In genomic region chr17:32321390-32321734, GRCm38 (mm10) we compare ENCODE assay signal across 8 mouse cellular contexts. TPM values are rescaled to one million over a fixed set of nuclear protein-coding genes. Genes with fewer than 3 reads are reported as not detected.
DNase-seq lines count a peak whose midpoint lies in the region; ATAC-seq and TF ChIP-seq lines count a peak whose summit lies in the region.

No protein-coding gene starts in this region.

- no peaks in the 10 kb centered on the region for H3K9me3 ChIP-seq in hindbrain, embryonic 16.5 days (ENCODE audit: control insufficient read depth, low read length)
- no peaks in the 10 kb centered on the region for H3K9me3 ChIP-seq in midbrain, embryonic 16.5 days (replicated peaks; ENCODE audit: control insufficient read depth, low read length, poor library complexity, severe bottlenecking)

- DNase-seq in kidney, adult 2 months, result no peak
- DNase-seq in kidney, adult 8-10 months, result no peak
- no peak for DNase-seq in brain, embryonic 14.5 days (ENCODE audit: low read depth)
- DNase-seq in left cerebral cortex, postnatal 10 days (ENCODE audit: extremely low spot score in 1 of 2, low spot score in 2 of 2), result no peak
- DNase-seq in layer of hippocampus, adult 8-10 months (ENCODE audit: low spot score in 2 of 2), result no peak
- DNase-seq in cerebellum, adult 11-12 months, result no peak

- peak; percentile 77 for ATAC-seq in hindbrain, embryonic 16.5 days
- no peak; the same call in 1 of the 2 replicates for ATAC-seq in midbrain, embryonic 16.5 days

- H3K36me3 ChIP-seq in kidney, adult 2 months (ENCODE audit: control insufficient read depth, insufficient read depth, low read length), result no peaks in the 10 kb centered on the region; the same call in 1 of the 2 replicates
- peaks cover 15% of the 10 kb centered on the region for H3K36me3 ChIP-seq in hindbrain, embryonic 16.5 days (ENCODE audit: control insufficient read depth, insufficient read depth, low read length)
- peaks cover 12% of the 10 kb centered on the region for H3K36me3 ChIP-seq in midbrain, embryonic 16.5 days (ENCODE audit: control insufficient read depth, insufficient read depth, low read length)

- peak overlapping the region; percentile 74 for H3K4me3 ChIP-seq in kidney, adult 2 months (ENCODE audit: insufficient read depth, low read depth, low read length)
- peak overlapping the region; percentile 78 for H3K4me3 ChIP-seq in hindbrain, embryonic 16.5 days (ENCODE audit: low read length)
- peak overlapping the region; percentile 71 for H3K4me3 ChIP-seq in midbrain, embryonic 16.5 days (ENCODE audit: low read depth, low read length)

- no peak for TF ChIP-seq POLR2A in kidney, adult 2 months (IDR thresholded peaks at IDR 0.05; ENCODE audit: low read depth, low read length)
- peak; percentile 75; the same call in 1 of the 2 replicates for TF ChIP-seq POLR2A in brain, embryonic 14.5 days (IDR thresholded peaks at IDR 0.05; ENCODE audit: borderline replicate concordance, extremely low read depth, insufficient read depth, insufficient read length, poor library complexity, severe bottlenecking)

- peak overlapping the region; percentile 78 for H3K9ac ChIP-seq in hindbrain, embryonic 16.5 days (ENCODE audit: low read depth, low read length)
- H3K9ac ChIP-seq in midbrain, embryonic 16.5 days (ENCODE audit: low read depth, low read length), result peak overlapping the region; percentile 82

- intact Hi-C loops in left cerebral cortex, postnatal 10 days (cut with DNase I), result no loop called here

- no peak for TF ChIP-seq CTCF in kidney, adult 2 months (conservative IDR thresholded peaks at IDR 0.05; ENCODE audit: insufficient read depth, insufficient read length, low read depth, low read length)
- TF ChIP-seq CTCF in brain, embryonic 14.5 days (IDR thresholded peaks at IDR 0.05; ENCODE audit: borderline replicate concordance, extremely low read depth, insufficient read depth, insufficient read length), result 0 out of 2 replicates have a peak, but pooled peaks have one; percentile 6

- 1% methylated on average over 23 of the region's 23 CpGs for WGBS in kidney, adult 2 months
- 0% methylated on average over 12 of the region's 23 CpGs for WGBS in hindbrain, embryonic 16.5 days
- under 1% methylated on average over 23 of the region's 23 CpGs for WGBS in midbrain, embryonic 16.5 days

- no peaks in the 10 kb centered on the region for H3K27me3 ChIP-seq in kidney, adult 2 months (replicated peaks; ENCODE audit: control insufficient read depth, insufficient read depth, low read length)
- no peaks in the 10 kb centered on the region for H3K27me3 ChIP-seq in hindbrain, embryonic 16.5 days (replicated peaks; ENCODE audit: control insufficient read depth, insufficient read depth, low read length)
- H3K27me3 ChIP-seq in midbrain, embryonic 16.5 days (ENCODE audit: control insufficient read depth, insufficient read depth, low read depth, low read length), result no peaks in the 10 kb centered on the region

- H3K27ac ChIP-seq in kidney, adult 2 months (ENCODE audit: insufficient read depth, low read depth, low read length), result peak overlapping the region; percentile 63
- H3K27ac ChIP-seq in hindbrain, embryonic 16.5 days (ENCODE audit: low read depth, low read length), result peak overlapping the region; percentile 82
- peak overlapping the region; percentile 96 for H3K27ac ChIP-seq in midbrain, embryonic 16.5 days (ENCODE audit: low read length)

- no peaks in the 10 kb centered on the region; the same call in 1 of the 2 replicates for H3K4me1 ChIP-seq in kidney, adult 2 months (ENCODE audit: control insufficient read depth, insufficient read depth, low read length)
- H3K4me1 ChIP-seq in hindbrain, embryonic 16.5 days (ENCODE audit: control insufficient read depth, insufficient read depth, low read depth, low read length), result peaks cover 9% of the 10 kb centered on the region
- peaks cover 23% of the 10 kb centered on the region for H3K4me1 ChIP-seq in midbrain, embryonic 16.5 days (ENCODE audit: control insufficient read depth, insufficient read depth, low read length)

- H3K4me2 ChIP-seq in hindbrain, embryonic 16.5 days (ENCODE audit: low read length), result peak overlapping the region; percentile 67
- peak overlapping the region; percentile 91 for H3K4me2 ChIP-seq in midbrain, embryonic 16.5 days (ENCODE audit: low read length)

RNA-seq across cellular contexts. Expression of gene Akap8, which starts 0.3 kb away (rescaled TPM):
- polyA plus RNA-seq in kidney, adult 2 months (2012; rRNA removed), result 36.9 and 48.0 TPM in 2 replicates
- 103 and 120 TPM in 2 replicates for polyA plus RNA-seq in brain, embryonic 14.5 days (2012; rRNA removed)
- polyA plus RNA-seq in hindbrain, embryonic 16.5 days (2015; fragmentation: Nextera tagmentation; extraction: Ambion mirVana), result 84.7 and 99.9 TPM in 2 replicates
- polyA plus RNA-seq in midbrain, embryonic 16.5 days (2015; fragmentation: Nextera tagmentation; extraction: Ambion mirVana), result 101 and 109 TPM in 2 replicates
- total RNA-seq in left cerebral cortex, postnatal 10 days (2021), result 10 to 100 TPM; 90.9 to 94.2 TPM
- 100 to 1,000 TPM in 3 of 4 experiments, 10 to 100 TPM in 1; 94.2 to 118 (median 109) TPM for total RNA-seq in layer of hippocampus, adult 8-10 months (2022)

RNA-seq across cellular contexts. Expression of gene Akap8l, which starts 29.0 kb away (rescaled TPM):
- 71.5 and 96.4 TPM in 2 replicates for polyA plus RNA-seq in kidney, adult 2 months (2012; rRNA removed)
- polyA plus RNA-seq in brain, embryonic 14.5 days (2012; rRNA removed), result 189 and 209 TPM in 2 replicates
- polyA plus RNA-seq in hindbrain, embryonic 16.5 days (2015; fragmentation: Nextera tagmentation; extraction: Ambion mirVana), result 145 and 153 TPM in 2 replicates
- polyA plus RNA-seq in midbrain, embryonic 16.5 days (2015; fragmentation: Nextera tagmentation; extraction: Ambion mirVana), result 160 and 166 TPM in 2 replicates
- 100 to 1,000 TPM; 128 to 135 TPM for total RNA-seq in left cerebral cortex, postnatal 10 days (2021)
- total RNA-seq in layer of hippocampus, adult 8-10 months (2022), result 100 to 1,000 TPM; 160 to 279 (median 221) TPM

RNA-seq across cellular contexts. Expression of gene Brd4, which starts 36.8 kb away (rescaled TPM):
- polyA plus RNA-seq in kidney, adult 2 months (2012; rRNA removed), result 27.0 and 33.7 TPM in 2 replicates
- 31.1 and 85.6 TPM in 2 replicates for polyA plus RNA-seq in brain, embryonic 14.5 days (2012; rRNA removed)
- polyA plus RNA-seq in hindbrain, embryonic 16.5 days (2015; fragmentation: Nextera tagmentation; extraction: Ambion mirVana), result 72.9 and 92.7 TPM in 2 replicates
- 84.3 and 84.6 TPM in 2 replicates for polyA plus RNA-seq in midbrain, embryonic 16.5 days (2015; fragmentation: Nextera tagmentation; extraction: Ambion mirVana)
- 100 to 1,000 TPM; 115 to 123 TPM for total RNA-seq in left cerebral cortex, postnatal 10 days (2021)
- total RNA-seq in layer of hippocampus, adult 8-10 months (2022), result 100 to 1,000 TPM in 3 of 4 experiments, 10 to 100 TPM in 1; 94.2 to 132 (median 105) TPM
